Mouse (Mus musculus) embryonic facial prominence, embryonic 10.5 days (tissue): ENCODE data around the gene Vip. TPM values are rescaled to one million over a fixed set of nuclear protein-coding genes. Genes with fewer than 3 reads are reported as not detected.

Experiments
- DNase-seq: peaks from one replicate; pipeline ENCODE4 v3.0.0-alpha.2; 2017; ENCODE audit warnings: low spot score
- H3K27ac ChIP-seq: fragments of 300-500 bp; sonication (generic); replicated peaks from 2 replicates; pipeline ENCODE4 v1.5.1; 2016; ENCODE audit warnings: mild to moderate bottlenecking
- H3K27me3 ChIP-seq: fragments of 300-500 bp; sonication (generic); replicated peaks from 2 replicates; pipeline ENCODE4 v1.6.1; 2016; ENCODE audit warnings: low read depth, mild to moderate bottlenecking; ENCODE audit not compliant: poor library complexity, severe bottlenecking
- H3K36me3 ChIP-seq: fragments of 300-500 bp; sonication (generic); replicated peaks from 2 replicates; pipeline ENCODE4 v1.6.1; 2016; ENCODE audit warnings: mild to moderate bottlenecking, moderate library complexity
- H3K4me1 ChIP-seq: fragments of 300-500 bp; sonication (generic); 2 replicates; pipeline ENCODE4 v1.6.1; 2016
- H3K4me3 ChIP-seq: fragments of 300-500 bp; sonication (generic); 2 replicates; pipeline ENCODE4 v1.5.1; 2016; ENCODE audit warnings: mild to moderate bottlenecking, moderate library complexity
- H3K9me3 ChIP-seq: fragments of 300-500 bp; sonication (generic); 2 replicates; pipeline ENCODE4 v1.6.1; 2016; ENCODE audit warnings: mild to moderate bottlenecking
- WGBS: fragments of 180-500 bp; shearing (Covaris S2); methylation state at CpG from one replicate; pipeline ENCODE4 v1.1.7; 2016; 5-methylcytosine and 5-hydroxymethylcytosine counted together
- polyA plus RNA-seq: library from polyadenylated mRNA; unstranded; fragments of >200 nt; fragmentation: Nextera tagmentation; extraction: Ambion mirVana; gene quantifications from 2 replicates; pipeline ENCODE4 v1.2.1, GENCODE M21; 2016

Vip gene
- polyA plus RNA-seq, 1 experiment from 2014 or later: not detected

DNA sequence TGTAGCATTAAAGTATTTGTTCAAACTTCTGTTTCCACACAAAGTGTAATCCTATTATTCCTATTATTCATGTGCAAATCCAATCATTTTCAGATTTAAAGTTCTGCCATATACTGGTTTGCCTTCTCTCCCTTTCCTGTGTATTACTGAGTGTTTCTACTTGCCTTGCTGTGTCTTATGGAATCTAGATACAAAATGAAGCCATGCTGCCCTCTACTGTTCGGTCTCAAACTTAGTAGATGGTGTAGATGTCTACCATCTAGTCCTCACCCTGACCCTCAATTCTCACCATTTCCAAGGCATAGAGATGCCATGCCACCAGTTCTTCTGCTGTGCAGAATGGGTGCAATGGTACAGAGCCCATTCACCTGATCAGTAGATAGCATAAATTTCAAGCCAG lies 4.7 kb upstream of the Vip start:
- WGBS: 39% methylated on average over 1 of the region's 1 CpGs
- H3K27me3 ChIP-seq: no peaks in the 10 kb centered on the region
- DNase-seq: no peak
- H3K4me3 ChIP-seq: no peak overlapping the region
- H3K9me3 ChIP-seq: no peaks in the 10 kb centered on the region
- no peak overlapping the region for H3K27ac ChIP-seq
- no peaks in the 10 kb centered on the region for H3K36me3 ChIP-seq
- H3K4me1 ChIP-seq: no peaks in the 10 kb centered on the region

DNA sequence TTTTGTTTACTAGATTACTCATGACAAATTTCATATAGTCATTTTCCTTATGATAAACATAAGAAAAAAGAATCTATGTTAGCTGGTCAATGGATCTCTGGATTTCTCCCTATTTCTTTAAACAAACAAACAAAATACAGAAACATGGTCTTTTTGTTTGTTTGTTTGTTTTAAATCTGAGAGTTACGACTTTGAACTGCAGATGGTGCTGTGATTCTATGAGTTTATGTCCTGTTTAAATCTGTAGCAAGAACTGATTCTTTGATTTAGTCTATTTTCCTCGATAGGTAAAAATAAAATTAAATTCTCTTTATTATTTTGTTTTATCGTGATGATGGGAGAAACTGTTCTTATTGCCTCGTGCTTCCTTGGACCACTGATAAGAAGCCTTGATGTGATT lies 1.7 kb upstream of the Vip start:
- Histone ChIP-seq H3K36me3 (no peaks in the 10 kb centered on the region), H3K4me1 (no peaks in the 10 kb centered on the region), H3K4me3 (no peak overlapping the region), H3K27ac (no peak overlapping the region), H3K27me3 (no peaks in the 10 kb centered on the region), H3K9me3 (no peaks in the 10 kb centered on the region)
- 84% methylated on average over 4 of the region's 4 CpGs for WGBS
- no peak for DNase-seq

DNA sequence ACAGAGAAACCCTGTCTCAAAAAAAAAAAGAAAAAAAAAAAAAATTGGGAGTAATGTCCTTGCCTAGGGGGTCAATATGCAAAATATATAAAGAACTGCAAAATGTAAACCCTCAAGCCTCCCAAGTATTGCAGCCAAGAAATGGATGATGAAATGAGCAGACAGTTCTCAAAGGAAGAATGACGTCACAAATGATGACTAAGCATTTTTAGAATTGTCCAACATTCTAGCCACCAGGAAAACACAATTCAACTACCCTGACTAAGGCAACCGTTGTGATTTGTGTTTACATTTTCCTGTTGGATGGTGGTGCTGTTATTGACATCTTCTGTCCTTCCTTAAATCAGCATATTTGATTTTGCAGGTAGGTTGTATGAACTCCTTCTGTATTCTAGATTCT lies 42.3 kb downstream of the Vip start:
- H3K27me3 ChIP-seq: no peaks in the 10 kb centered on the region
- no peaks in the 10 kb centered on the region for H3K36me3 ChIP-seq
- DNase-seq: no peak
- 93% methylated on average over 2 of the region's 2 CpGs for WGBS
- no peaks in the 10 kb centered on the region for H3K9me3 ChIP-seq
- no peak overlapping the region for H3K4me3 ChIP-seq
- H3K4me1 ChIP-seq: no peaks in the 10 kb centered on the region
- no peak overlapping the region for H3K27ac ChIP-seq

DNA sequence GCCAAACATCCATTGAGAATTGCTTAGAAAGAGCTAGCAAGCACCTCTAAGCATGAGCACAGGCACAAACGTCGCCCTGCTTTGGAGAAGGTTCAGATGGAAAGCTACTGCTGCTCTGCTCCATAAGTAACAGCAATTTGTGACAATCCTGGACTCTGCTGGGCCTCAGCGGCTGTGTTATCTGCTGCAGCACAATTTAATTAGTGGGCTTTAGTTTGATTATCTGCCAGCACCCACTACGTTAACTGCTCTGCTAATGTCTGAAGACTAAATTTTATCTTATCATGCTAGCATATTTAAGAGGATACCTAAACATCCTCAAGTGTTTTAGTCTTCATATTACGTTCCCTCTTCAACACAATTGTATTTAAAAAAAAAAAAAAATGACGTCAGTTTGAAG lies 46.6 kb downstream of the Vip start:
- Histone ChIP-seq H3K9me3 (no peaks in the 10 kb centered on the region), H3K36me3 (no peaks in the 10 kb centered on the region), H3K27ac (no peak overlapping the region), H3K4me1 (no peaks in the 10 kb centered on the region), H3K27me3 (no peaks in the 10 kb centered on the region), H3K4me3 (no peak overlapping the region)
- WGBS: 73% methylated on average over 6 of the region's 6 CpGs
- DNase-seq: no peak

DNA sequence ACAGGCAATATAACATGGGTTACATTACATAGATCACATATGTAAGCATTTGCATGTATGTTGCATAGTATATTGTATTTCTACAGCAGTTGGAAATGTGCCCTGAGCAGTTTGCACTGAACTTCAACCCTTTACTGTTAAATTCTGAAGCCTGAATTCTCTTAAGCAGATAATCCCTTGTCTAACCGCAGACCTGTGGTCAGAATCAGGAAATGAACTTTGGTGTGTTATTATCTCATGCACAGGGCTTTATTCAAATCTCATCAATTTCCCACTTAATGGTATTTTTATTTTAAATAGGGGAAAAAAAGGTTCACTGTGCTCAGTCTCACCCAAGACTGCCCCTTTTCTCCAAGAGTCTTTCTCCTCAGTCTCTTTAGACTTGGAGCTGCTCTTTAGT lies 55.3 kb downstream of the Vip start:
- Histone ChIP-seq H3K4me1 (no peaks in the 10 kb centered on the region), H3K27me3 (no peaks in the 10 kb centered on the region), H3K36me3 (no peaks in the 10 kb centered on the region), H3K9me3 (no peaks in the 10 kb centered on the region), H3K27ac (no peak overlapping the region), H3K4me3 (no peak overlapping the region)
- 76% methylated on average over 1 of the region's 1 CpGs for WGBS
- DNase-seq: no peak

Other genes with a start within 250 kb of the Vip start
- 2.5 and 2.6 TPM in 2 replicates for gene Syne1, start 87.7 kb upstream of the Vip start, polyA plus RNA-seq
- 1.5 and 2.0 TPM in 2 replicates for gene Myct1, start 45.4 kb upstream of the Vip start, polyA plus RNA-seq
- 107 and 110 TPM in 2 replicates for gene Fbxo5, start 166.4 kb downstream of the Vip start, polyA plus RNA-seq
- 12.0 and 13.0 TPM in 2 replicates for gene Mtrf1l, start 184.7 kb downstream of the Vip start, polyA plus RNA-seq